Mouse (Mus musculus): ENCODE measurements around the gene Cacng2. TPM values are rescaled to one million over a fixed set of nuclear protein-coding genes. Genes with fewer than 3 reads are reported as not detected.

The Cacng2 gene
- polyA plus RNA-seq, 1 experiment from 2014 or later, result not detected

- peak; percentile 29 for DNase-seq (ENCODE audit: low spot score)
Observed at GRCm38 (mm10) chr15:77955440-77956403, 164.1 kb downstream of the Cacng2 start.

- DNase-seq (ENCODE audit: low spot score), result peak; percentile 33
Observed at GRCm38 (mm10) chr15:77954362-77954761, 165.5 kb downstream of the Cacng2 start.

GRCm38 (mm10) chr15:77952921-77953320 is 166.9 kb downstream of the Cacng2 start:
- DNase-seq (ENCODE audit: low spot score), result no peak

DNA sequence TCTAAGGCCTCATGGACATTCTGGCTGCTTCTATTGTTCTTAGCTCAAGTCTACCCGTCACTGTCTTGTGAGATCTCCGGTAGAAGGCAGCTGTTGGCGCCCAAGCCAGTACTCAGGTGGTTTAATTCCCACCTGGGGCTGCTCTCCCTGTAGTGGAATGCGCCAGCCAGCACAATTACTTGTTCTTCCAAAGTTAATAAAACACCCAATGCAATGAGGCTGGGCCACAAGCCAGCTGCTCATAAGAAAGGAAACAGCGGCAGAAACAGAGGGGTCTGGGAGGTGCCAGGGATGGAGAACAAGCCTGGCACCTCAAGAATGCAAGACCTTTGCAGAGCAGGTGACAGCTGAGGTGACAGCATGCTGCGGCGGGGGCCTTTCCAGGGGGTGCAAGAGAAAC is 170.8 kb downstream of the Cacng2 start:
- DNase-seq (ENCODE audit: low spot score), result no peak

GRCm38 (mm10) chr15:77945711-77946110 is 174.1 kb downstream of the Cacng2 start:
- DNase-seq (ENCODE audit: low spot score), result no peak

Other genes starting within 250 kb of the Cacng2 start
- gene Txn2, start 191.0 kb downstream of the Cacng2 start, polyA plus RNA-seq (2015; fragmentation: Nextera tagmentation; extraction: Ambion mirVana), result 213 and 231 TPM in 2 replicates
- gene Foxred2, start 163.3 kb downstream of the Cacng2 start, polyA plus RNA-seq (2015; fragmentation: Nextera tagmentation; extraction: Ambion mirVana), result 3.5 TPM in 2 replicates
- gene Eif3d, start 149.2 kb downstream of the Cacng2 start, polyA plus RNA-seq (2015; fragmentation: Nextera tagmentation; extraction: Ambion mirVana), result 157 and 184 TPM in 2 replicates
- gene Ift27, start 54.1 kb upstream of the Cacng2 start, polyA plus RNA-seq (2015; fragmentation: Nextera tagmentation; extraction: Ambion mirVana), result 85.2 and 87.5 TPM in 2 replicates
- gene Pvalb, start 86.4 kb upstream of the Cacng2 start, polyA plus RNA-seq (2015; fragmentation: Nextera tagmentation; extraction: Ambion mirVana), result 1.1 and 1.4 TPM in 2 replicates
- 18.5 and 19.8 TPM in 2 replicates for gene Ncf4, start 124.8 kb upstream of the Cacng2 start, polyA plus RNA-seq (2015; fragmentation: Nextera tagmentation; extraction: Ambion mirVana)
- 1.2 and 1.3 TPM in 2 replicates for gene Csf2rb2, start 185.7 kb upstream of the Cacng2 start, polyA plus RNA-seq (2015; fragmentation: Nextera tagmentation; extraction: Ambion mirVana)
- 5.1 and 5.5 TPM in 2 replicates for gene Csf2rb, start 205.7 kb upstream of the Cacng2 start, polyA plus RNA-seq (2015; fragmentation: Nextera tagmentation; extraction: Ambion mirVana)

Measured in thymus, postnatal 0 days (tissue).